Mouse (Mus musculus): ENCODE data around the gene Mrpl42.

The Mrpl42 gene

DNA sequence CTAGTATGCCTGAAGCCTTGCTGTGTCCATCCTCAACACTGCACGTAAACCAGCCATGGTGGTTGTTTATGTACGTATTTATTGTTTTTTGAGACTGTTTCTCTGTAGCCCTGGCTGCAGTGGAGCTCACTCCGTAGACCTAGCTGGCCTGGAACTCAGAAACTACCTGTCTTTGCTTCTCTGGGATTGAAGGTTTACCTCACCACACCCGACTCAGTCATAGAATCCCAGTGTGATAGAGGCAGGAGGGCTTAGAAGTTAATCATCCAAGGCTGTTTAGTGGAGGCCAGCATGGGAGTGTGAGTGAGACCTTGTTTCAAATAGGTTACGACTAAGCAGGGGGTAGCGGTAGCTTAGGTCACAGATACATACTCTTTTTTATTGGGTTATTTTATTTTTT, 15.9 kb upstream of the Mrpl42 start:
- in situ Hi-C loops (cut with MboI, MseI), result no loop called here

DNA sequence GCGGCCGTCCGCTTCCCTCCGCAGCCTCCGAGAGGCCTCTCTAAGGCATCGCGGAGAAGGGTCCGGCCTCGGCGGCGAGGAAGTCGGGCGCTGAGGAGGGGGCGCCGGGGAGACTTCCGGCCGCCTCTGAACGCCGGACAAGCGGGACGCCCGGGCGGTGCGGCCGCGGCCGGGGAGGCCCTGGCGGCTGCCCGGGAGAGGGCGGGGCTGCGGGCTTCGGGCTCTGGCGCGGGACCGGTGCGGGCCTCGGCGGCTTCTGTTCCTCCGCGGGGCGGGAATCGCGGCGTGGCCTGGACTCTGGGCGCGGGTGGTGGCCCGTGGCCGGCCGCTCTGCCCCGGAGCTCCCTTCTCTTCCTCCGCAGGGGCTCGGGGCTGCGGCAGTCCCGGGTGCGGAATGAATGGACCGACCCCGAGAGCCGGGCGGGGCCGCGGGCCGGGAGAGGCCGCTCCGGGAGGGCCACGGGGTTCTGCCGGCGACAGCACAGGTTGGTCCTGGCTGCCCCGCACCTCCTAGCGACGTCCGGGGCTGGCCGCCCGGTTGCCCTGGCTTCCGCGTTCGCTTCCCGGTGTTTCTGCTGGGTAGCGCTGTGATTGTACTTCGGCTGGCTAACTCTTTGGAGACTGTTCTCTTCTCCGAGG, 13.7 kb upstream of the Mrpl42 start:
- in situ Hi-C loops (cut with MboI, MseI), result no loop called here

DNA sequence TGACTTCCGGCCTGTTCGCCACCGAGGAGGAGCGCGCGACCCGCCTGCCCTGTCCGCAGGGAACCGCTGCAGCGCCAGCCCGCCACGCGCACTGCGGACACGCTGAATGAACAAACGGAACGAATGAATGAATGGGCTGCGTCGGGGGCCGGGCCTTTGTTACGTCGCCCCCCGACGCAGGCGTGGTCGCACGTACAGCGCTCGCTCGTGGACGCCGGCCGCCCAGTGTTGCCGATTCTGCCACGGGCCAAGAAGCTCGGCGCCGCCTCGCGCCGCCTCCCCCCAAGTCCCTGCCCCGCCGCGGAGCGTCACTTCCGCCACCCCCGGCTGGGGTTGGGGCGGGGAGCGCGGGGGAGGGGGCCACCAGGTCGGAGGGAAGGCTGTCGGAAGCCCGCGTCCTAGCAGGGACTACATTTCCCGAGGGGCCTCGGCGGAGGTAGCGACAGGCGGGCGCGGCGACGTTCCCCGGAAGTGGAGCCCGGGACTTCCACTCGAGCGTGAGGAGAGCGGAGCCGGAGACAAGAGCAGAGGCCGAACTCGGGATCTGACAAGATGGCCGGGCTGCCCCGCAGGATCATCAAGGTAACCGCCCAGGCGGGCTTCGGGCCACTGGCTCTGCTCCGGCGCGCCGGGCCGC, 13.0 kb upstream of the Mrpl42 start, which contains the start of gene Ube2n:
Gene Ube2n (plus strand): TSS at position 490 of the 637 bp plus-strand sequence.
- in situ Hi-C loops (cut with MboI, MseI), result no loop called here

DNA sequence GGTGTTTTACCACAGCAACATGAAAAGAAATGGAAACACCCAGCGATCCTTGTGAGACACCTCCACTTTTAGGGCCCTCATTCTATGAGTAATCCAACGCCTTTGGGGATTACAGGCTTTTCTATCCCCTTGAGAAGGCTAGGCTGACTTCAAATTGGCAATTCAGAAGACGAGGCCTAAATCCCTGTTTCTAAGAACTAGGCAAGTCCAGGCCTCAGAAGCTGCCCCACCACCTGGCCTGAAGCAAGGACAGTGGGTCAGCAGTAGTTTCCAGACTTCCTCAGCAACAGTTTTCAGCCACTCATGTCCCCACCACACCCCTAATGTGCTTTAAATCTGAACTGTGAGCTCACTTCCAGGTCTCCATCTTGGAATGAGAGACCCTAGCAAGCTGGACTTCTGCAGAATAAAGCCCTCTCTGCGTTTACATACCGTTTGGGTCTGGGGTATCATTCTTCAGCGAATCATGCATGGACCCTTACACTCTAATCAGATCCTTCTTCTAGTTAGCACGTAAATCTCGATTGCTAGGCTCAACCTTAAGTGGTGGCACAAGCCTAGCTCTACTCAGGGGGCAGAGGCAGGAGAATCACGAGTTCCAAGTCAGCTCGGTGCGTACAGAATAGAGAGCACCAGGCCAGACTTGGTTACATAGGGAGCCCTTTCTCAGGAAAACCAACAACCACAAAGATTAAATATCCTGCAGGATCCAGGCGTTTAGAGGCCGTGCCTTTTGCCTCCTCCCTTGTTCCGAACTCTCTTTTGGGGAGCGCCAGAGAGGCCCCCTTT, 12.2 kb upstream of the Mrpl42 start:
- in situ Hi-C loops (cut with MboI, MseI), result no loop called here

DNA sequence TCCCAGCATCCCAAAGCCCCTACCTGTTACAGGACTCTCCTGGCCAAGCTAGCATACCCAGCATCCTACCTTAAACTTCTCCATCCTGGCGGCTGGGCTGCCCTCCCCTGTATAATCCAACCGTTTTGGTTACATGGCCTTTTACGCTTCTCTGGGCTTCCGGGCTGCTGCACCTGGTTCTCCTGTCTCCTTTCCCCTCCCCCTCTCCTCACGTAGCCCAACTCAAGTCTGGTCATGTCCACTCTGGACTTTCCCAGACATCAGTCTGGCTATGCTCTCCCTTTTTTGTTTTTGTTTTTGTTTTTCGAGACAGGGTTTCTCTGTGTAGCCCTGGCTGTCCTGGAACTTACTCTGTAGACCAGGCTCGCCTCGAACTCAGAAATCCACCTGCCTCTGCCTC, 10.9 kb upstream of the Mrpl42 start:
- in situ Hi-C loops (cut with MboI, MseI), result no loop called here

DNA sequence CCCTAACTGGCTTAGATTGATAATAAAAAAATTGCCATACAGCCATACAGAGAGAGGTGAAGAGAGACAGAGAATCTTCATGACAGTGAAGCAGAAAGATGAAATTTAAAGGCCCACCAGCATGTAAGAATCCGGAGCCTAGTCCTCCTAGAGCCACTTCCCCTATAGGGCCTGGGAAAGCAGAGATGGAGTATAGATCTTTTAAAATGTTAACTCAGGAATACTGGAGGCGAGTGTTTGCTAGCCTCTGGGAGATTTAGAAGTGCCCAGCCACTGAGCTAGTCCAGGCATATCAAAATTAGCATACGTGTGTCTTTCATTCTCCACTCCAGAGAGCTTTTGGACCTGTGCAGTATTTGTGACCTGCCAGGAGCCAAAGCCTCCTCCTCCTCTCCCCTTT, 7.5 kb upstream of the Mrpl42 start:
- in situ Hi-C loops (cut with MboI, MseI), result no loop called here

DNA sequence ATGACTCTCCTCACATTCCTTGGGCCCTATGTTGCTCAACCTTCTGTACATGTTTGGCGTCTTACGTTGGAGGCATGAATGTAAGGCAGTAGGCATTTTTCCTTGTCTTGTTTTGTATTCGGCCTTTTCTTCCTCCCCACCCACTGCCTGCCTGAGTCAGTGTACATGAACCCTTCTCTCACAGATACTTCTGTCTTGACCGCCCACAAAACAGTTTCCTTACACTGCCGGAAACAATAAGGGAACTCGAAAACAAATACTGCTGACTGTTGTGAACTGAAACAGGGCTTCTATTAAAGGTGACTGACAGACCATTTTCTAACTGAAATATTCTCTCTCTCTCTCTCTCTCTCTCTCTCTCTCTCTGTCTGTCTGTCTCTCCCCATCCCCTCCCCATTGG, 7.1 kb upstream of the Mrpl42 start:
- in situ Hi-C loops (cut with MboI, MseI), result no loop called here

DNA sequence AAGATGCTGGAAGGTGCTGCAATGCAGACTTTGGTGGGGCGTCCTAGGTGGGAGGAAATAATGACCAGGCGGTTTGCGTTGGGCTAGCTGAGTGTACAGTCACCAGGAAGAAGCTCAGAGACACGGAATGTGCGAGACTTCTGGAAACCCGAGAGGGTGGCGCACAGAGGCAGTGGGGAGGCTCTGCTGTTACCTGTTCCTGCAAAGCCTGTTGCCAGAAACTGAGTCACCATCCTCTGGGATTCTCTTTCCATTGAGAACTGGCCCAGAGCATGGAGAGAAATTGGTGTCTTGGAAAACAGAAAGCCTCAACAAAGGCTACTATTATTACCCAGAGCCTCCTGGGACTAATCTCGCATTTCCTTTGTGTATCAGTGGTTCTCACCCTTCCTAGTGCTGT, 6.4 kb upstream of the Mrpl42 start:
- in situ Hi-C loops (cut with MboI, MseI), result no loop called here

DNA sequence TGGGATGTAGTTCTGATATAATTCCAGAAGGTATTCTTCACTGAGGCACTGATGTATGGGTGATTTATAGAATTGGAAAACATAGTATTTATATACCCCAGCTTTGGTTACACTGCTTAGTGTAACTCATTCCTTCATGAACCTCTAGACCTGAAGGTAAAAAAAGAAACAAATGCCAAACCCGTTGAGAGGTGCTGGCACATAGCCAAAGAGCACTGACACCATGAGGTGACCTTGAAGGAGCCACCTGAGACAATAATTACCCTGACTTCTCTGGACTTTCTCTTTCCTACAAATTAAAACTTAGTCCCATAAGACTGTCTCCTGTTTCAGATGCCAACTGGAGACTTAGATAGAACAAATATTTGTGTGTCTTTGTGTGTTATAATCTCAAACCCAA, 2.6 kb upstream of the Mrpl42 start:
- in situ Hi-C loops (cut with MboI, MseI), result no loop called here

DNA sequence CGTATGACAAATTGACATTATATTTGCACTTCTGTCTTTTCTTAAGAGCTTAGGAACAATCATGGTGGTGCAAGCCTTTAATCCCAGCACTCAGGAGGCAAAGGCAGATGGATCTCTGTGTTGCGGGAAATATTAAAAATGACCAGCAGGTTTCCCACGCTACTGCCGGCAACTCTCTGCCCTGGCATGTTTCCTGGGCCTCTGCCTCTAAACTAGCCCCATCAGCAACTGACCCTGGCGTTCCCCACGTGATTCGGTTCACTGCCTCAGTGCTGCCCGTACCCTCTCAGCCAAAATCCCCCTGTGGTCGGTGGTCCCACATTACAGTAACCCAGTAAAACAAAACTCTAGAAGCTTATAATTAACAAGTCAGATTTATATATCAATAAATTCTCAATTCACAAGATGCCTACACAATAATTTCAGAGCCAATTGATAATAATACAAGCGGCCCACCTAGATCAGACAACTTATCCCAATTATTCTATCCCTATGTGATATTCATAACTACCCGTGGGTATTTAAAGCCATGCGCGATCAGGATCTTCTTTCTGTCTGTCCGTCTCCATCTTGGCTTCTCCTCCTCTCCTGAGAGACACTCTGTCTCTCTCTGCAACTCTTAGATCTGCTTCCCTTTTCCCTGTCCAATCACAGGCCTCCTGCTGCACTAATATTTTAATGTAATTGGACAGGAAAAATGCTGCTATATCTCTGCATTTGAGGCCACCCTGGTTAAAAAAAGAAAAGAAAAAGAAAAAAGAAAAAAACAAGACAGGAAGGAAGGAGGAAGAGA, 1.9 kb upstream of the Mrpl42 start:
- in situ Hi-C loops (cut with MboI, MseI), result no loop called here

DNA sequence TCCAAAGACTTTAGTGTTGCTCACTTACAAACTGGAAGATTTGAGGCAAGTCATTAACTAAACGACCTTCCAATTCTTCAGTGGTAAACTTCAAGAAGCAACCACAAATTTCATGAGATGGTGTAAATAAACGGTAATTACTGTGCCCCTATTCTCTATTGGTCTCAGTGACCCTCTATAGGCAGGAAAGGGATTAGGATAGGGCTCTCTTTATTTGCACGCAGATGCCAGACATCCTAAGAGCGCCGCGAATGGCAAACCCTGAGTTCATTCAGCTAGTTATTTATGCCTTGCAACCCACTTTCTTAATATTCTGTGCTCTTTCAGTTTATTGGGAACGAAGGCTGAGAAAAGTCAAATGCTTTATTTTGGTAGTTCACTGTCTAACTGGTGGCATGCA, 707 bp downstream of the Mrpl42 start:
- in situ Hi-C loops (cut with MboI, MseI), result no loop called here

DNA sequence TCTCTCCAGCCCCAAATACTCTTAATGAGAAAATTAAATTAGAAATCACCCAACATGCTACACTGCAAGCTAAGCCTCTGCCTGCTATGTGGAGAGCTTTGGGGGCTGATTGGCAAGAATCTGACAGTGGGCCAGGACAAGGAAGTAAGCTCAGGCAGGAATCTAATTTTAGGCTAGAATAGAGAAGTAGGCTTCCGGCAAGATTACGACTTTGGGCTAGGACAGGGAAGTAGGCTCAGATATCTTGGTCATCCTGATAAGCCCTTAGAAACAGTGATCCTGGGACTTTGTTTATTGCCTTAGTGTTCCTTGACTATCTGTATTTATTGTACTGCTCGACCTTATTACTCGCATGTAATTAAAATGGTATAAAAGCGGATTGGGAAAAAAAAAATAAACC, 7.5 kb downstream of the Mrpl42 start:
- in situ Hi-C loops (cut with MboI, MseI), result no loop called here

DNA sequence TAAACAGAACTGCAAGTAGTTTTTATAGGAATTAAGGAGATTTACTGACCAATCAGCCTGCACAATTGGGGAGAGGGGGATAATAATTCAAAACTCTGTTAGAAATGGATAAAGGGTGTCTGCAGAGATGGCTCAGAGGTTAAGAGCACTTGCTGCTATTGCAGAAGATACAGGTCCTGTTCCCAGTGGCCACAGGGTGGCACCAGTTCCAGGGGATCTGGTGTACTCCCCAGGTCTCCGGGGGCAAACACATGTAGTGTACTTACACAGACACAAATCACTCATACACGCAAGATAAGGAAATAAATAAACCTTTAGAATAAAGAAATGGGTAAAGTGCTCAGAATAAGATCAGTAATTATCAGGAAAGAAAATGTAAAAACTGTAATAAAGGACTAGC, 12.1 kb downstream of the Mrpl42 start:
- in situ Hi-C loops (cut with MboI, MseI), result no loop called here

DNA sequence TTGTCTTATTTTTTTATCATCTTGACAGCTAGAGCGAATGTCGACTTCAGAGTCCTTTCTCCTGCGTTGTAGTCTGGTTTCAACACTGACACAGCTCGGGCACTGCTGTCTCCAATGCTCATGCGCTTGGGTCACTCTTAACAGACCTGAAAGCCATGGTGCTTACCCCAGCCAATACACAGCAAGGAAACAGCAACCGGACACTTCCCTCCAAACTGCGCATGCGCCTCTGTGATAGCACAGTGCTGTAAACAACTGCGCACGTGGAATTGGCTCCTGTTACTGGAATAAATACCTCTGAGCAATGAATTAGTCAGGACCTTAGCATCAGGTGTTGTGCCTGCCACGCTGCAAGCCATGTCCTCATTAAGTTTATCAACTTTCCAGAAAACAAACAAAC, 24.2 kb downstream of the Mrpl42 start:
- in situ Hi-C loops (cut with MboI, MseI), result loop anchor here (5.0 kb wide), 1 partner anchor 485 kb away; no protein-coding TSS in a partner anchor

DNA sequence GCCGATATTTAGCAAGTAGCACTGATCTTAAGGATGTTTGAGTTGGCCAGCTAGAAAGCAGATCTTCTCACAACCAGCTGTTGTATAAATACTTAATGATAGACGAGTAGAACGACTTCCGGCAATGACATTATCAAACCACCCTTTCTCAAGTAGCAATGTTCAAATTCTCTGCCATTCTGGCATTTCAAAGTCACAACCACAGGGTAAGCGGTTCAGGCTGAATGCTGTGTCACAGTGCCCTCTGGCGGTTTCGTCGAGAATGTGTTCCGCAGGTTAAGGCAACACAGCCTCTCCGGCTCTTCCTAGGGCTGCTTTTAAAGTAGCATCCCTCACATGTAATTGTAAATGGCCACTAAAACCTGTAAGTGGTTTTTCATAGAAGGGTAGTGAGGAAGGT, 25.8 kb downstream of the Mrpl42 start:
- in situ Hi-C loops (cut with MboI, MseI), result loop anchor here (5.0 kb wide), 1 partner anchor 484 kb away; no protein-coding TSS in a partner anchor

DNA sequence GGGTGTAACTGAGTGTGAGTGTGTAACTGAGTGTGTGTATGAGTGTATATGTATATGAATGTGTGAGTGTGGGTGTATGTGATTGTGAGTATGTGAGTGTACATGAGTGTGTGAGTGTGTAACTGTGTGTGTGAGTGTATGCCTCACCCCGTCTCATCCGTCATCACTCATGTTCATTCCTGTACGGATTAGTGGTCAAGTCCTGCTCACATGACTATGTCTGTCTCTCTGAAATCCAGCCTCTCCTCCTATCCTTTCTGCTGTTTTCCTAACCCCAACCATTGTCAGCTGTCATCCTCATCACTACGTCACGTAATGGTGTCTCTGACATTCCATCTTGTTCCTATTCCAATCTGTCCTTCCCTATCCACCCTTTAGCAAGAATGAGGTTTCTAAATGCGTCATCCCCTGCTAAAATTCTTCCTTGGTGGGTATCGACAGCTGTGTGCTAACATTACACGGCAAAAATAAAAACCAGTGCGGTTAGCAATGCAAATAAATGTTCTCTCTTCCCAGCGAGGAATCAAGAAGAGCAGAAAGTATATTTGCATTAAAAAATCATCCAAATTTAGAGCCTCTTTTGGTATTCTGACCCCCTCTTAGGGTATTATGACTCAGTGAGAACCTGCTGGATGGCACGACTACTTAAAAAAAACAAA, 29.7 kb downstream of the Mrpl42 start:
- in situ Hi-C loops (cut with MboI, MseI), result no loop called here

DNA sequence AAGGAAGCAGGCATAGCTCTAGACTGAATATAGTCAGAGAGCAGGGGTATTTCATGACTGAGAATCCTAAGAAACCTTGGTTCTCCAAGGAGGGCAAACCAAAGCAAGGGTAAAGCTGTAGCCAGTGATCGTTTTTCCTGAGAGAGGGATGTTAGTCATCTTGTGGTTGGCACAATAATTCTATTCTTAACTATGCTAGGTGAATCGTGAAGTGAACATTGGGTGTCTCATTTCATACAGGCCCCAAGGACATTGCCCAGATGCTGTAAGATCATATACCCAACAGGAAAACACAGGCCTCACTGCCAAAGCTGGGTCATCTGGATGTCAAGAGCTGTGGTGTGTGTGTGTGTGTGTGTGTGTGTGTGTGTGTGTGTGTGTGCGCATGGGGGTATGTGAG, 30.6 kb downstream of the Mrpl42 start:
- in situ Hi-C loops (cut with MboI, MseI), result no loop called here

DNA sequence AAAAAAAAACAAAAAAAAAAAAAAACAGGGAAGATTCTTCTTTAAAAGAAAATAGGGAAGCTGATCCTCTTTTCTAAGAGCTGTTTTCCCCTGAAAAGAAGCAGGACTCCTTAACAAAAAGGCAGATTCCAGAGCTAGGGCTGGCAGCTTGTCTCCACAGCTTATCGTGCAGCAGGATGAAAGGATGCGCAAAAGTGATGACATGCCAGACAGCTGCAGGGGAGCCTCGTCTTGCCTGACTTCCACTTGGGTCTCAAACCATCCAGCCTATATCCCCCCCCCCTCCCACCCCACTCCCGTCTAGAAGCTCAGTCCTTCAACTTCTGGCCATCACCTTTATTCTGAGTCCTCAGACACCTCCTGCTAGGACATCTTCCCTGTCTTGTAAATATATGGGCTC, 32.8 kb downstream of the Mrpl42 start:
- in situ Hi-C loops (cut with MboI, MseI), result no loop called here

DNA sequence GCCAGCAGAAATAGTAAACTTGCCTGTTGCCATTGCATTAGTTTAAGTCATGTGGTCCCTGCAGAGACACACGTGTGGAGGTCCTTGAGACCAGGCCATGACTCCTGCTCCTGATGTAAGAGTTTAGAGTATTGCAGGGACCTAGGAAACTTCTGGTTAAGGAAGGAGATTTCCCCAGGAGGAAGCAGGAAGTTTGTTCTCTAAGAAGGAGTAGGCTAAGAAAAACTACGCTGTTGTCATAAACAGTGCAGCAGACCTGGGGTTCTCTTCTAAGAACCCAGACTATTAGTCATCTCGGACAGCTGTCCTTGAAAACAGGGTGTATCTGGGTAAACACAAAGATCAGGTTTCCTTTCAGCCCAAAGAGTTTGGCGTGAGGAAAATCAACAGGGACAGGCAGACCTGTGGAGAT, 36.2 kb downstream of the Mrpl42 start:
- in situ Hi-C loops (cut with MboI, MseI), result no loop called here

DNA sequence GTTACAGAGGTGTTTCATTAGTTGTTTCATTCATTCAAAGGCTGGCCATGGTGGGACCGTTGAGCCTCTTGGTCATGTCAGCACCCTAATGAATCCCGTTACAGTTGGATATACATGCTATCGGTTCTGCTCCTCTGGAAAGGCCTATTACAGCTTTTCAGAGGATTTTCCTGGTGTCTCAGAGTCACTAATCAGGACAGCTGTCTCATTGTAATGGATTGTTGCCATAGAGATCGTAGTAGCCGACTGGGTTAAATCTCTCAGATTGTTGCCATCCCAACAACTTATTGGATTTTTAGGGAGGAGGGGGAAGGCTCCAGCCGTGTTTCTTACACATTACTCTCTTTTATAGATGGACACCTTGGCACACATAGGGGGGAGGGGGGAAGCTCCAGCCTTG, 37.2 kb downstream of the Mrpl42 start:
- in situ Hi-C loops (cut with MboI, MseI), result no loop called here

DNA sequence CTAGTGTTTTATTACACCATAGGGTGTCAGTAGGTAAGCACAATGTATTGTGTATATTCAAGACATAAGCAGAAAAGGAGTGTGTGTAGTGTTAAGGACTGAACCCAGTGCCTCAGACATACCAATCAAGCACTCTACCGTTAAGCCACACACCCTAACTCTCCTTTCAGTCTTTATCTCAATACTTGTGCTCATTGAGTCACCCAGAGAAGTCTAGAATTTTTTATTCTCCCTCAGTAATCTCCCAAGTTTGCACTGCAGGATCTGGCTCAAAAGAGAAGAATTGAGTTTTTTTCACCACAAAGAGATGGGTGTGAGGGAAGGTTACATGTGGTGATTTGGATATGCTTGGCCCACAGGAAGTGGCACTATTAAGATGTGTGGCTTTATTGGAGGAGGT, 39.5 kb downstream of the Mrpl42 start:
- in situ Hi-C loops (cut with MboI, MseI), result no loop called here
